In genomic region chr5:121809667-121810224, GRCm38 (mm10) we compare ENCODE assay signal across 11 mouse cellular contexts. TPM values are rescaled to one million over a fixed set of nuclear protein-coding genes. Genes with fewer than 3 reads are reported as not detected.
DNase-seq lines count a peak whose midpoint lies in the region; ATAC-seq and TF ChIP-seq lines count a peak whose summit lies in the region.
"Had no signal": no experiment of that assay in that cellular context is flagged by ENCODE, and none has a peak within 500 bp of the region (broad histone marks: within the 10 kb centered on the region; RNA-seq: fewer than 3 reads in every experiment).

No protein-coding gene starts in this region.

- peak; percentile 62 for DNase-seq in gastrocnemius, adult 2 months
- no peak for DNase-seq in gastrocnemius, postnatal 25 days
- DNase-seq in left cerebral cortex, adult 2 months (ENCODE audit: extremely low spot score in 1 of 2, low spot score in 2 of 2), result peak in 1 of 2 experiments; percentile 9
- DNase-seq in left cerebral cortex, adult 8-10 months (ENCODE audit: low spot score in 2 of 2), result no peak
- peak; percentile 58 to 60 for DNase-seq in cerebellum, postnatal 10 days
- DNase-seq in kidney, postnatal 4 days, result peak; percentile 56 to 66
- DNase-seq in ovary, adult 18-20 months (ENCODE audit: low spot score), result no peak
- DNase-seq: layer of hippocampus, postnatal 36 days; thymus, adult 18-20 months had no signal

- intact Hi-C loops in gastrocnemius, adult 2 months (cut with DNase I), result no loop called here
- intact Hi-C loops in left cerebral cortex, adult 2 months (cut with DNase I), result no loop called here

- H3K4me3 ChIP-seq in gastrocnemius, adult 2 months, result no peak overlapping the region
- H3K4me3 ChIP-seq in left cerebral cortex, adult 2 months, result no peak overlapping the region
- H3K4me3 ChIP-seq in midbrain, embryonic 13.5 days (replicated peaks), result no peak overlapping the region
- H3K4me3 ChIP-seq: midbrain, embryonic 12.5 days had no signal

- H3K4me1 ChIP-seq in midbrain, embryonic 13.5 days (replicated peaks), result peaks cover 4% of the 10 kb centered on the region; the same call in 1 of the 2 replicates
- H3K4me1 ChIP-seq: midbrain, embryonic 12.5 days had no signal

- ATAC-seq in midbrain, embryonic 13.5 days, result no peak

- WGBS in midbrain, embryonic 13.5 days, result 80% methylated on average over 5 of the region's 5 CpGs

- no peaks in the 10 kb centered on the region for H3K9me3 ChIP-seq in midbrain, embryonic 13.5 days
- H3K9me3 ChIP-seq: midbrain, embryonic 12.5 days had no signal

- no peaks in the 10 kb centered on the region for H3K27me3 ChIP-seq in midbrain, embryonic 13.5 days
- H3K27me3 ChIP-seq: midbrain, embryonic 12.5 days had no signal

- no peak for TF ChIP-seq CTCF in gastrocnemius, adult 2 months (IDR thresholded peaks at IDR 0.05)
- TF ChIP-seq CTCF in left cerebral cortex, adult 2 months (IDR thresholded peaks at IDR 0.05), result no peak

- peaks cover 64% of the 10 kb centered on the region for H3K36me3 ChIP-seq in midbrain, embryonic 13.5 days

- no peak overlapping the region for H3K4me2 ChIP-seq in midbrain, embryonic 13.5 days (replicated peaks)
- H3K4me2 ChIP-seq: midbrain, embryonic 12.5 days had no signal

- peak overlapping the region; percentile 68 for H3K27ac ChIP-seq in gastrocnemius, adult 2 months
- H3K27ac ChIP-seq in left cerebral cortex, adult 2 months, result peak overlapping the region; percentile 30; the same call in 1 of the 2 replicates
- no peak overlapping the region for H3K27ac ChIP-seq in midbrain, embryonic 13.5 days
- H3K27ac ChIP-seq: midbrain, embryonic 12.5 days had no signal

- no peak overlapping the region for H3K9ac ChIP-seq in midbrain, embryonic 13.5 days (replicated peaks)
- H3K9ac ChIP-seq: midbrain, embryonic 12.5 days had no signal

RNA-seq across cellular contexts. Expression of gene Sh2b3, which starts 27.7 kb away (rescaled TPM):
- 10 to 100 TPM; 11.9 to 15.4 TPM for total RNA-seq in gastrocnemius, adult 2 months (2021)
- total RNA-seq in gastrocnemius, postnatal 25 days (2021), result 10 to 100 TPM; 12.1 to 14.9 TPM
- total RNA-seq in left cerebral cortex, adult 2 months (2021), result 10 to 100 TPM; 21.2 to 27.5 TPM
- total RNA-seq in left cerebral cortex, adult 8-10 months (2022), result 10 to 100 TPM; 17.9 to 22.1 (median 19.9) TPM
- 5.3 and 6.0 TPM in 2 replicates for polyA plus RNA-seq in midbrain, embryonic 13.5 days (2015; fragmentation: Nextera tagmentation; extraction: Ambion mirVana)

RNA-seq across cellular contexts. Expression of gene Pheta1, which starts 39.0 kb away (rescaled TPM):
- total RNA-seq in gastrocnemius, adult 2 months (2021), result 1 to 10 TPM; 4.7 to 6.4 TPM
- 1 to 10 TPM; 4.3 to 4.9 TPM for total RNA-seq in gastrocnemius, postnatal 25 days (2021)
- total RNA-seq in left cerebral cortex, adult 2 months (2021), result 10 to 100 TPM in 1 of 2 experiments, 1 to 10 TPM in 1; 8.9 to 10.5 TPM
- total RNA-seq in left cerebral cortex, adult 8-10 months (2022), result 10 to 100 TPM in 2 of 4 experiments, 1 to 10 TPM in 2; 9.3 to 11.0 (median 9.7) TPM
- polyA plus RNA-seq in midbrain, embryonic 13.5 days (2015; fragmentation: Nextera tagmentation; extraction: Ambion mirVana), result 52.3 and 56.8 TPM in 2 replicates

Comparison
In these comparisons a context has a peak if more than half of its experiments do, and no peak if none do; other contexts are left out.
1. DNase-seq: peak in gastrocnemius, adult 2 months (single experiment), cerebellum, postnatal 10 days (2 of 2) and kidney, postnatal 4 days (2 of 2); none in gastrocnemius, postnatal 25 days (single experiment), left cerebral cortex, adult 8-10 months (0 of 2) and ovary, adult 18-20 months (single experiment).